Mouse (Mus musculus) adrenal gland, adult 8-10 months (tissue): ENCODE measurements around the gene Nfyc. TPM values are rescaled to one million over a fixed set of nuclear protein-coding genes. Genes with fewer than 3 reads are reported as not detected.

Source experiments
- DNase-seq: peaks from one replicate; pipeline ENCODE4 v3.0.0; 2022
- microRNA-seq, 2 experiments: library from miRNA; unstranded; fragments of <30 nt; microRNA quantifications; one replicate each; pipeline ENCODE4 v1.2.0; 2022
- total RNA-seq, 4 experiments: library from RNA; stranded (reverse); gene quantifications; 2 replicates each; pipeline ENCODE4 v1.2.4; 2022

Nfyc gene
- total RNA-seq, 4 experiments from 2014 or later = 53.7 to 65.7 (median 59.4) TPM

DNA sequence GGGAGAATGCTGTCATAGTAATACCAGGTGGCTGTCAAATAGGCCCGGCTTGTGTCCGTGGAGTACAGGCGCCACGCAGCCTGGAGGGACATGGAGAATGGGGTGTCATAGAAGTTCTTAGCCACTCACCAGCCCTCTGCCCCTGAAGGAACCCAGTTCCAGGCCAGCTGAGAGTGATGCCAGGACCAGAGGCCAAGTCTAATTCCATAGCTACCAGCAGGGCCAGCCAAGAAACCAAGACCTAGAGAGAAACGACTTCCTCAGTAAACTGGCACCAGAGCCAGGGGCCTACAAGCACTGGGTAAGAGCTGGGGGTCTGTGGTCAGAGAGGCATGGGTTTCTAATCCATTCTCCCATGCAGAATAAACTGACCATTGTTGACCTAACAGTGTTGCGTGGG lies 118.4 kb downstream of the Nfyc start:
- no peak for DNase-seq

DNA sequence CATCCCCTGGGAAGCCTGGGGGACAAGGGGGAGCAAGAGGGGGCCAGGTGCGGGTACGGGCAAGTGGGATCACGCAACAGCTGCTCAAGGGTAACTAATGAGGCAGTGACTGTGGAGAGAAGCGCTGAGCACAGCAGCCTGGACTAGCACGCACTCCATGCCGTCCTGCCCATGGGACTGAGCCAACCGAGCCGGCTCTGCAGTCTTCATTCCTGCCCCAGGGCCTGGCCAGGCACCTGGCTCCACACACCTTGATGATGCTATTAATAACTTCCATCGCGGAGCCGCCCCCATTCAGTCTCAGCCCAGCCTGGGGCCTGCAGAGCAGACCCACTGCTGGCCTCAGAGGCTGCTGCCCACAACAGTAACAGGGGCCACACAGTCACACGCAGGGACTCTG lies 119.1 kb downstream of the Nfyc start:
- DNase-seq = no peak

Small RNA genes lying within 50 kb of the gene (microRNA-seq; reads per million reads assigned to microRNA genes)
- 0 reads per million in 2 experiments for gene Gm23936
- gene Mir30c-1 = 129 to 191 reads per million in 2 experiments
- gene Mir30e = 0 reads per million in 2 experiments
- gene Mir30f = 0 reads per million in 2 experiments

Other genes starting within 250 kb of the Nfyc start
- gene Gm8439, start 242.8 kb downstream of the Nfyc start, total RNA-seq = not detected
- 10 to 100 TPM in 2 of 4 experiments, 1 to 10 TPM in 2; 9.6 to 19.4 (median 12.6) TPM for gene Cited4, start 165.0 kb downstream of the Nfyc start, total RNA-seq
- 1 to 10 TPM; 1.8 to 3.5 (median 2.9) TPM for gene Kcnq4, start 83.0 kb downstream of the Nfyc start, total RNA-seq
- gene Rims3, start 23.2 kb upstream of the Nfyc start, total RNA-seq = 10 to 100 TPM; 10.5 to 20.5 (median 15.0) TPM
- gene Exo5, start 93.4 kb upstream of the Nfyc start, total RNA-seq = 10 to 100 TPM in 2 of 4 experiments, 1 to 10 TPM in 2; 7.9 to 13.4 (median 10.7) TPM
- 1 to 10 TPM; 1.5 to 3.4 (median 2.9) TPM for gene Zfp69, start 120.1 kb upstream of the Nfyc start, total RNA-seq
- 10 to 100 TPM; 36.5 to 42.7 (median 40.3) TPM for gene Smap2, start 185.7 kb upstream of the Nfyc start, total RNA-seq
- gene Col9a2, start 207.8 kb upstream of the Nfyc start, total RNA-seq = under 1 TPM; 0.40 to 0.78 (median 0.57) TPM